Mouse (Mus musculus) right cerebral cortex, postnatal 25 days (tissue): ENCODE data around the gene 4930544D05Rik.

Experiments used
- DNase-seq: peaks from one replicate; pipeline ENCODE4 v3.0.0; 2022

The 4930544D05Rik gene

DNA sequence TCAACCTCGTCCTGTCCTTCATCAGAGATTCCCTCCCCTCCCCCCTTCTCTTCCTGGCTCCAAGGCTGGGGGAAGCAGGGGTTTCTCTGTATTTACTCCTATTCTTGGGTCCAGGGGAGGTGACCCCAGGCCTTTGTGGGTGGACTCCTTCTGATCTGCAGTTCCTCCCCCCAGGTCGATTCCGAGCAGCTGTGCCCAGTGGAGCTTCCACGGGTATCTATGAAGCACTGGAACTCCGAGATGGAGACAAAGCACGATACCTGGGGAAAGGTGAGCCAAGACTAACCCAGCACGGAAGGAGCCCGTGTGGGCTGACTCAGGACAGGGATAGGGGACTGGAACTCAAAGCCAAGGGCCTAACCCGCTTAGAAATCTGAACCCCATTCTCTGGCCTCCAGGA, 42.3 kb downstream of the 4930544D05Rik start:
- no peak for DNase-seq

- no peak for DNase-seq
Measured at GRCm38 (mm10) chr11:70658521-70658920, 42.9 kb downstream of the 4930544D05Rik start.

DNA sequence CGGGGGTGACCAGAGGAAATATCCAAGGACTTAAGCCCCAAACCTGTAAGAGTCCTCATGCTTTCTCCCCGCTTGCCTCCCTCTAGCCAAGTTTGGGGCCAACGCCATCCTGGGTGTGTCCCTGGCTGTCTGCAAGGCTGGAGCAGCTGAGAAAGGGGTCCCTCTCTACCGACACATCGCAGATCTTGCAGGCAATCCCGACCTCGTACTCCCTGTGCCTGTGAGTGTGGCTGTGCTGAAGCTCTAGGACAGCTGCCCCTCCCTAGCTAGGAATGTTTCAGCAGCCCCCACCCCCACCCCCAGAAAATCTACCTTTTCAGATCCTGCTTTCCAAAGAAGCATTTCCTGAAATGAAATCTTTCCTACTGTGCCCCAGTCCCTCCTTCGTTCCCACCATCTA, 43.3 kb downstream of the 4930544D05Rik start:
- no peak for DNase-seq

DNA sequence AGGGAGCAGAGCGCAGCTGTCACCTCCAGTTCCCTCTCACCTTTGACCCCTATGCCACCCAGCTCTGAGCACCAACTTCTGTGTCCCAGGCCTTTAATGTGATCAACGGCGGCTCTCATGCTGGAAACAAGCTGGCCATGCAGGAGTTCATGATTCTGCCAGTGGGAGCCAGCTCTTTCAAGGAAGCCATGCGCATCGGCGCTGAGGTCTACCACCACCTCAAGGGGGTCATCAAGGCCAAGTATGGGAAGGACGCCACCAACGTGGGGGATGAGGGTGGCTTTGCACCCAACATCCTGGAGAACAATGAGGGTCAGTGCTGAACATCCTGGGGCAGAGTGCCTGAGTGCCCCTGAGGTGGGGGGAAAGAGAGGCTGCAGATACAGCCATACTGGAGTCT, 44.9 kb downstream of the 4930544D05Rik start:
- DNase-seq = no peak

GRCm38 (mm10) chr11:70663101-70663500, 47.5 kb downstream of the 4930544D05Rik start:
- no peak for DNase-seq

DNA sequence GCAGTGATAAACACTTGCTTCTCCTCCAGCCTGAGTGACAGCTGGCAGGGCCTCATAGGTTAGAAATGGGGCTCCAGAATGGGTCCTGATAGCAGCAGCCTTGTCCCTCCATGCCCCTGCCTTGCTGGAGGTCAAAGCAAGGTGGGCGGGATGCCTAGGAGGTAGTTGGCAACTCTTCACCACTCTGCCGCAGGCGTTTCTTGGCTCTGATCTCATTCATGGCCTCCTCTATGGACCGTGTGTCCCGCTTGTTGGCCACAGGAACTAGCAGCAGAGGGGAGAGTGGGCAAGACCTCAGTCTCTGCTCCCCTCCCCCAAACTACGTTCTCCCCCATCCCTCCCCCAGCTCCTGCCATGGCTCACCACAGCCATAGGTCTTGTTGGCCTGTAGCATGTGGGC, 48.3 kb downstream of the 4930544D05Rik start:
- DNase-seq = no peak

DNA sequence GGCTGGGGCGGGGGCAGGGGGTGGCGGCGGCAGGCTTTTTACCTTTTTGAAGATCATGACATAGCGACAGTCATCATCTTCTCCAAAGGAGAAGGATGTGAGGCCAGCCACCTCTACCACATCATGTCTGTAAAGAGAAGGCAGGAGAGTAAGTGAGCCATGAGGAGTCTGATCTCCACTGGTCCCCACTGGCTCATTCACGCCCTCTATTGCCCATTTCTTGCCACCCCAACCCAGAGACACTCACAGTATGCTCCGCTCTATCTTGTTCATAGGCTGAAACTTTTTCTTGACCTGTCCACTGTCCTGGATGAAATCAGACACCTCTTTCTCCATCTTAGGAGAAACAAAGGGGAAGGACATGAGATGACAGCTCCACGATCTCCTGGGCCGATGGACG, 49.1 kb downstream of the 4930544D05Rik start:
- no peak for DNase-seq
